Mouse (Mus musculus) liver, embryonic 14.5 days (tissue): Measurements from ENCODE around the gene Gm13212.
"Not testable (repeated sequence)": the region's sequence is repeated elsewhere in the genome, so short reads cannot be mapped to it uniquely, and the experiment has no call there.

ENCODE experiments used
- CTCF ChIP-seq: IDR thresholded peaks from 2 replicates; pipeline ENCODE4 v1.5.1; 2016; ENCODE audit warnings: antibody characterized with exemption, low read depth, control low read depth
- EP300 ChIP-seq: IDR thresholded peaks from 2 replicates; pipeline ENCODE4 v1.6.1; 2016; ENCODE audit warnings: antibody characterized with exemption, low read depth

DNA sequence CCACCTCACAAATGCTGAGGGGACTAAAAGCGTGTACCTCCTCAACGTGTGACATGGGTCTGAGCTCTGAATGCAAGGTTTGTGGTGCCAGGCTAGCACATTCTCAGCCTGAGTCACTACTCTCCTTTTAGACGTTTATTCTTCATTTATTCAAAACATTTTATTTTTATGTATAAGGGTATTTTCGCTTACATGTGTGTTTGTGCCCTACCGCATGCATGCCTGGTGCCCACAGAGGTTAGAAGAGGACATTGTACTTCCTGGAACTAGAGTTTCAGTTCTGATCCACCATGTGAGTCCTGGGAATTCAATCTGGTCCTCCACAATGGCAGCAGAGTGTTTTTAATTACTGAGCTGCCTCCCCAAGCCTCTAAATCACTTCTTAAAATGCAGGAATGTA is 41.1 kb upstream of the Gm13212 start:
- TF ChIP-seq CTCF, EP300: not testable (repeated sequence)
